Mouse (Mus musculus) forebrain, embryonic 10.5 days (tissue): ENCODE measurements around the gene Il2ra. TPM values are rescaled to one million over a fixed set of nuclear protein-coding genes. Genes with fewer than 3 reads are reported as not detected.
A peak's percentile ranks its signal among the peaks of the same experiment; 100 is the strongest.
"Not testable (repeated sequence)": the region's sequence is repeated elsewhere in the genome, so short reads cannot be mapped to it uniquely, and the experiment has no call there.

Experiments used
- DNase-seq: peaks from one replicate; pipeline ENCODE4 v3.0.0-alpha.2; 2017; ENCODE audit warnings: low spot score; ENCODE audit errors: extremely low spot score
- H3K27ac ChIP-seq: fragments of 300-500 bp; sonication (generic); 2 replicates; pipeline ENCODE4 v1.5.1; 2016; ENCODE audit warnings: mild to moderate bottlenecking
- H3K27me3 ChIP-seq: fragments of 300-500 bp; sonication (generic); 2 replicates; pipeline ENCODE4 v1.6.1; 2016; ENCODE audit warnings: mild to moderate bottlenecking; ENCODE audit not compliant: poor library complexity, severe bottlenecking
- H3K36me3 ChIP-seq: fragments of 300-500 bp; sonication (generic); replicated peaks from 2 replicates; pipeline ENCODE4 v1.6.1; 2016; ENCODE audit warnings: mild to moderate bottlenecking, moderate library complexity
- H3K4me1 ChIP-seq: fragments of 300-500 bp; sonication (generic); 2 replicates; pipeline ENCODE4 v1.6.1; 2016
- H3K4me3 ChIP-seq: fragments of 300-500 bp; sonication (generic); 2 replicates; pipeline ENCODE4 v1.5.1; 2016; ENCODE audit warnings: mild to moderate bottlenecking, moderate library complexity
- H3K9me3 ChIP-seq: fragments of 300-500 bp; sonication (generic); 2 replicates; pipeline ENCODE4 v1.6.1; 2016; ENCODE audit warnings: mild to moderate bottlenecking, moderate library complexity
- WGBS: fragments of 180-500 bp; shearing (Covaris S2); methylation state at CpG from one replicate; pipeline ENCODE4 v1.1.7; 2016; 5-methylcytosine and 5-hydroxymethylcytosine counted together
- polyA plus RNA-seq: library from polyadenylated mRNA; unstranded; fragments of >200 nt; fragmentation: Nextera tagmentation; extraction: Ambion mirVana; gene quantifications from 2 replicates; pipeline ENCODE4 v1.2.1, GENCODE M21; 2016

Gene Il2ra
- polyA plus RNA-seq: not detected in 2 replicates

GRCm38 (mm10) chr2:11642451-11642941 lies at the start of gene Il2ra:
Gene Il2ra (plus strand): TSS chr2:11642807.
- Histone ChIP-seq H3K4me3 (no peak within 1 kb of the TSS), H3K36me3 (no peaks in the 10 kb centered on the region), H3K27me3 (no peaks in the 10 kb centered on the region), H3K9me3 (no peaks in the 10 kb centered on the region), H3K27ac (no peak within 1 kb of the TSS), H3K4me1 (no peaks in the 10 kb centered on the region)
- WGBS: 94% methylated on average over 3 of the region's 3 CpGs
- no peak for DNase-seq

- DNase-seq: no peak
- H3K36me3 ChIP-seq: peaks cover 94% of the 10 kb centered on the region
These were observed 45.9 kb upstream of the Il2ra start for GRCm38 (mm10) chr2:11596690-11597089.

GRCm38 (mm10) chr2:11597906-11598305 lies 44.7 kb upstream of the Il2ra start:
- 98% methylated on average over 7 of the region's 7 CpGs for WGBS
- H3K4me1 ChIP-seq: peaks cover 12% of the 10 kb centered on the region
- no peaks in the 10 kb centered on the region for H3K27me3 ChIP-seq
- no peak overlapping the region for H3K4me3 ChIP-seq
- no peak for DNase-seq
- H3K9me3 ChIP-seq: no peaks in the 10 kb centered on the region
- peaks cover 81% of the 10 kb centered on the region for H3K36me3 ChIP-seq
- H3K27ac ChIP-seq: no peak overlapping the region

More at GRCm38 (mm10) chr2:11596690-11597089, 45.9 kb upstream of the Il2ra start:
- no peaks in the 10 kb centered on the region for H3K27me3 ChIP-seq
- no peak overlapping the region for H3K27ac ChIP-seq
- no peaks in the 10 kb centered on the region for H3K9me3 ChIP-seq
- 94% methylated on average over 2 of the region's 2 CpGs for WGBS
- peaks cover 5% of the 10 kb centered on the region for H3K4me1 ChIP-seq
- H3K4me3 ChIP-seq: no peak overlapping the region

- no peaks in the 10 kb centered on the region for H3K27me3 ChIP-seq
- no peaks in the 10 kb centered on the region for H3K9me3 ChIP-seq
- no peak for DNase-seq
- 89% methylated on average over 6 of the region's 6 CpGs for WGBS
- no peak overlapping the region for H3K27ac ChIP-seq
- H3K36me3 ChIP-seq: peaks cover 46% of the 10 kb centered on the region
- peak overlapping the region; percentile 94 for H3K4me3 ChIP-seq
- H3K4me1 ChIP-seq: peaks cover 12% of the 10 kb centered on the region
These were observed 40.8 kb upstream of the Il2ra start for GRCm38 (mm10) chr2:11601795-11602194.

- DNase-seq: peak; percentile 92
- WGBS: under 1% methylated on average over 77 of the region's 78 CpGs
- no peaks in the 10 kb centered on the region for H3K27me3 ChIP-seq
- peaks cover 12% of the 10 kb centered on the region for H3K4me1 ChIP-seq
- H3K36me3 ChIP-seq: peaks cover 36% of the 10 kb centered on the region
- H3K4me3 ChIP-seq: peak overlapping the region; percentile 94
- H3K27ac ChIP-seq: peak overlapping the region; percentile 97
- no peaks in the 10 kb centered on the region for H3K9me3 ChIP-seq
These were observed 39.8 kb upstream of the Il2ra start for GRCm38 (mm10) chr2:11602506-11603489.

GRCm38 (mm10) chr2:11604053-11604452 lies 38.6 kb upstream of the Il2ra start, which contains the start of gene Rbm17:
Gene Rbm17 (minus strand): TSS chr2:11604153.
- Histone ChIP-seq H3K27ac (peak within 1 kb of the TSS; percentile 97), H3K4me3 (peak within 1 kb of the TSS; percentile 94), H3K27me3 (no peaks in the 10 kb centered on the region), H3K4me1 (peaks cover 12% of the 10 kb centered on the region), H3K36me3 (peaks cover 23% of the 10 kb centered on the region), H3K9me3 (no peaks in the 10 kb centered on the region)
- 82% methylated on average over 5 of the region's 5 CpGs for WGBS
- DNase-seq: no peak

GRCm38 (mm10) chr2:11604911-11605310 lies 37.7 kb upstream of the Il2ra start:
- Histone ChIP-seq H3K27ac (no peak overlapping the region), H3K27me3 (no peaks in the 10 kb centered on the region)

GRCm38 (mm10) chr2:11606718-11607117 lies 35.9 kb upstream of the Il2ra start:
- H3K27ac ChIP-seq, H3K9me3 ChIP-seq, H3K4me1 ChIP-seq, H3K4me3 ChIP-seq, DNase-seq, H3K36me3 ChIP-seq, H3K27me3 ChIP-seq: not testable (repeated sequence)
- 85% methylated on average over 4 of the region's 4 CpGs for WGBS

More at GRCm38 (mm10) chr2:11604911-11605310, 37.7 kb upstream of the Il2ra start:
- Histone ChIP-seq H3K9me3 (no peaks in the 10 kb centered on the region), H3K4me1 (peaks cover 12% of the 10 kb centered on the region), H3K36me3 (peaks cover 15% of the 10 kb centered on the region), H3K4me3 (no peak overlapping the region)
- no peak for DNase-seq

- H3K27ac ChIP-seq, H3K4me3 ChIP-seq, H3K36me3 ChIP-seq, DNase-seq, H3K9me3 ChIP-seq, H3K27me3 ChIP-seq, H3K4me1 ChIP-seq: not testable (repeated sequence)
- 90% methylated on average over 6 of the region's 6 CpGs for WGBS
These were observed 29.7 kb upstream of the Il2ra start for GRCm38 (mm10) chr2:11612939-11613338.

- Histone ChIP-seq H3K36me3 (no peaks in the 10 kb centered on the region), H3K9me3 (no peaks in the 10 kb centered on the region; the same call in 1 of the 2 replicates), H3K27me3 (no peaks in the 10 kb centered on the region), H3K4me3 (no peak overlapping the region), H3K4me1 (no peaks in the 10 kb centered on the region), H3K27ac (no peak overlapping the region)
- 93% methylated on average over 9 of the region's 9 CpGs for WGBS
- no peak for DNase-seq
These were observed 25.8 kb upstream of the Il2ra start for GRCm38 (mm10) chr2:11616846-11617245.

GRCm38 (mm10) chr2:11619598-11619997 lies 23.0 kb upstream of the Il2ra start:
- Histone ChIP-seq H3K27ac (no peak overlapping the region), H3K27me3 (no peaks in the 10 kb centered on the region), H3K9me3 (no peaks in the 10 kb centered on the region; the same call in 1 of the 2 replicates), H3K4me1 (no peaks in the 10 kb centered on the region), H3K4me3 (no peak overlapping the region), H3K36me3 (no peaks in the 10 kb centered on the region)
- 82% methylated on average over 2 of the region's 2 CpGs for WGBS
- DNase-seq: no peak

- 93% methylated on average over 8 of the region's 8 CpGs for WGBS
These were observed 19.4 kb upstream of the Il2ra start for GRCm38 (mm10) chr2:11623173-11623572.

GRCm38 (mm10) chr2:11623726-11624125 lies 18.9 kb upstream of the Il2ra start:
- H3K4me3 ChIP-seq: no peak overlapping the region
- no peaks in the 10 kb centered on the region for H3K9me3 ChIP-seq
- H3K4me1 ChIP-seq: no peaks in the 10 kb centered on the region
- no peaks in the 10 kb centered on the region for H3K36me3 ChIP-seq
- DNase-seq: no peak
- 94% methylated on average over 2 of the region's 2 CpGs for WGBS
- no peak overlapping the region for H3K27ac ChIP-seq
- no peaks in the 10 kb centered on the region for H3K27me3 ChIP-seq

More at GRCm38 (mm10) chr2:11623173-11623572, 19.4 kb upstream of the Il2ra start:
- Histone ChIP-seq H3K36me3 (no peaks in the 10 kb centered on the region), H3K27me3 (no peaks in the 10 kb centered on the region), H3K4me1 (no peaks in the 10 kb centered on the region), H3K9me3 (no peaks in the 10 kb centered on the region), H3K27ac (no peak overlapping the region), H3K4me3 (no peak overlapping the region)
- no peak for DNase-seq
